Mouse (Mus musculus) activated CD4-positive, CD25-positive, alpha-beta regulatory T cell, adult 9 weeks (primary cell): ENCODE measurements around the gene Hpcal4. TPM values are rescaled to one million over a fixed set of nuclear protein-coding genes. Genes with fewer than 3 reads are reported as not detected.

Experiments
- polyA plus RNA-seq: library from polyadenylated mRNA; unstranded; fragments of 100-300 nt; shearing (Covaris generic); gene quantifications from one replicate; pipeline ENCODE4 v1.2.1, GENCODE M21; 2017

Gene Hpcal4
- not detected for polyA plus RNA-seq

DNA sequence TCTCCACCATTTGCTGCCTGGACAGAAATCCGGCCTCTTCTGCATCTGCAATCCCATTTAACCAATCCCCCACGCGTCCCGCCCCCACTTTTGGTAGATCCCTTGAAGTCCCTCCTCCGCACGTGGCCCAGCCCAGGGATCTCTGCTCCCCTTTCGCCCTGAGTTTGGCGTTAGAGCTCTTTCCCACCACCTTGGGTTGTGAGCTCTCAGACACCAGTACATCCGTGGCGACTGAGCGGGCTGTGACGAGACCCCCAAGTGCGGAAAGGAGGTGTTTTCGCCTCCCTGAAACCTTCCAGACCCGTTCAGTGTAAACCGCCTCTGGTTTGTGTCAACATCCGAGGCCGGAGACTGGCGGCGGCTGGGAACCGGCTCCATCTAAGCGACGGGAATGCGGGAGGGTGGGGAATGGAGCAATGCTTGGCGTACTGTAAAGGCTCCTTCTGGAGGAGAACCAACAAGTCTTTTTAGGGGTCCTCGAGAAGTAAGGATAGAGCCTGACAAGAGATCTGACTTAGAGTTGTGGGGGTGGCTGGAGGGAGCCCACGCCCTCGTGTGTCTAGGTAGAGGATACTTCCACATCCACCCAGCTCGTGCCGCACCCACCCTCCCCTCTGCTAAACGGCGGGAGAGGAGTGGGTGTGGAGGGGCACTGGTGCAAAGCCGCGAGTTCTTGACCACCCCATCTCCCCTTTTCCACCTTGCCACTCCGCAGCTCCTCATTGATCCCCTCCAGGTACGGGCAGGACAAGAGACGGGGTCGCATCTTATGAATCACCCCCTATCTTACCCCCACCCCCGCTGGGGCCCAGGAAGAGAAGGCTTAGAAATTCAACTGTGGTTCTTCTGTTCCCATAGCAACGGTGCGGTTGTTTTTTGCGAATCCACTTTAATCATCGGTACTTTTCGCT, at the start of gene Hpcal4:
Hpcal4 (plus strand) TSS at position 900 of the 911 bp plus-strand sequence.

DNA sequence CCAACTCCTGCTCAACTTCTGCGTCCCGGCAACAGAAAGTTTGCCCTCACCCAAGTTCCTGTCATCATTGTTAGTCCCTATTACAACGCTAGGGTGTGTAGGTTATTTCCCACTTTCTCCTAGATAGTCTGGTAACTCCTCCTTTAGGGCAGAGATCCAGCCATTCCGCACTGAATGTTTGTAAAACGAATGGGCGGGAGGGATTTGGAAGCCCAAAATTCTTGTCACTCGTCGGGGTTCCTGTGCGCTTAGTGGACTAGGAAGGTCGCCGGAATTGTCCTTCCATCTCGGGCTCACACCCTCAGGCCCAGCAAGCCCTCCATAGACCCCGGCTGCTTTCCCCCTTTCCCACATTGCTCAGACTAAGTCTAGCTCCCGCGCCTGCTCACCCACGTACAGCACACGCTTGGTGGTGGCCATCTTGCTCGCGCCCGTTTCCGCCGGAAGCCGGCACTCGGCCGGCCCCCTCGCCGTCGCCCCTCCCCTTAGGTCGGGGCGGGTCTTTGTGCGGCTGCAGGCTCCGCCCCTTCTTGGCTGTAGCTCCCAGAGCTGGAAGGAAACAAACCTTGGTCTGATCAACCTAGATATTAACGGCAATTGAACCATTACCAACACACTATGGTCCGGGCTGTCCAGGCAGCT, 43.4 kb upstream of the Hpcal4 start, which contains the start of gene Ppie:
Ppie (minus strand) TSS at position 439 of the 642 bp plus-strand sequence.

DNA sequence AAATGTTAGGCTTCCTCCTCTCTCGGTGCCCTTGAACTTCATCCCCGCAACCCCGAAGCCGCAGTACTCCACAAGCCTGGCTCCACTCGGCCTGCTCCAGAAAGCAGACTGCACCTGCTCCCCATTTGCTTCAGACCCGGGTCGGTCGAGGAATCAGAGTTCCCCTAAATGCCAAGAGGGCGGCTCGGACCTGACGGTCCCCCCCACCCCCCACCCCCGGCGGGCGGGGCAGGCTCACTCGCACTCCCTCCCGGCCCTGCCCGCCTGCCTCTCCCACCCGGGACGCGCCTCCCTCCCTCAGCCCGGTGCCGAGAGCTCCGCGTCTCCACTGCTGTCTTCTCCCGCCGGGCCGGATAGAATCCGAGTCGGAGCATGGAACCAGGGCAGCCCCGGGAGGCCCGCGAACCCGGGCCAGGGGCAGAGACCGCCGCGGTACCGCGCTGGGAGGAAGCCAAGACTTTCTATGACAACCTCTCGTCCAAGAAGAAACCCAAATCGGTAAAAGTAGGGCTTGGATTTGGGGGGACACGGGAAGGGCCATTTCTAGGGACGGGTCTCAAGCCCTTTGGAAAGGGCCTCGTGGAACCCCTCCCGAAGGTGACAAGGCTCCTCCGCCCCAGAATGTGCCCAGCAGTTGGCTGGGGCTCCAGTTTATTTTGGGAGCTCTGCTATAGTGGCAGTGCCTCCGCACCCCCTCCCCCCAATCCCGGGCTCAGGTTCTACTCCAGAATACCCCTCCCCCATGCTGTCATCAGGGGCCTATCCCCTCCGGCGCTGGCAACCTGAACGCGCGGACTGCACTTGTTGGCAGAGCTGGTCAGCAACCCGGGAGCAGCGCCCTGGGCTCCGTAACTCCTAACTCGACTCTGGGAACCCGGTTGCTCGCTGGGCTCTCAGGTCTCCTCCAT, 18.4 kb downstream of the Hpcal4 start, which contains the start of gene Nt5c1a:
Nt5c1a (plus strand) TSS at position 319 of the 908 bp plus-strand sequence.

DNA sequence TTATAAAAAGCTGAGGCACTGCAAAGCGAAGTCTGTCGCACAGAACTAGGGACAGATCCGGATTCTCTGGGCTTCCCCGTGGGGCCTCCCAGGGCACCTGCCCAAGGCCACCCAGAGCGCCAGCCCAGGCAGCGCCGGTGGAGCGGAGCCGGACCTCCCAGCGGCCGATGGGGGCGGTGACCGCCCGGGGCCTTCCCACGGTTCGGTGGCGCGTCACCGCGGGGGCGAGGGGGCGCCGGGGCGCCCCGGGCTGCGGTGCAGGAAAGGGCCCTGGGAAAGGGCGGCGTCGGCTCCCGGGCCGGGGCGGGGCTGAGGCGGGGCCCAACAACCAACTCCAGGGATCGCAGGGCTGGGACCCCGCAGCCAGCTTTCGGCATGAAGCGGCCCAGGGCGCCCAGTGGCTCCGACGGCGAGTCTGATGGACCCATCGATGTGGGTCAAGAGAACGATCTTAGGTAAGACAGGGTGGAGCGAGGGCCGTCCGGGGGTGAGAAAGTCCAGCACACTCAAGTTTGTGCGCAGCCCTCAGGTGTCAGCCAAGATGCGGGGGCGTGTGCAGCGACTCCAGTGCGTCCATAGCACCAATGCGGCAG, 50.6 kb downstream of the Hpcal4 start, which contains the start of gene Heyl:
Heyl (plus strand) TSS at position 65 of the 593 bp plus-strand sequence.

Other genes with a start within 250 kb of the Hpcal4 start
- 4.0 TPM for gene Mfsd2a, start 222.0 kb upstream of the Hpcal4 start, polyA plus RNA-seq
- gene Mycl, start 187.6 kb upstream of the Hpcal4 start, polyA plus RNA-seq, result not detected
- gene Trit1, start 166.6 kb upstream of the Hpcal4 start, polyA plus RNA-seq, result 26.3 TPM
- gene Bmp8b, start 78.1 kb upstream of the Hpcal4 start, polyA plus RNA-seq, result 0.15 TPM
- not detected for gene Oxct2b, start 67.0 kb upstream of the Hpcal4 start, polyA plus RNA-seq
- 96.6 TPM for gene Ppie, start 43.3 kb upstream of the Hpcal4 start, polyA plus RNA-seq
- gene Nt5c1a, start 18.3 kb downstream of the Hpcal4 start, polyA plus RNA-seq, result not detected
- gene Heyl, start 50.3 kb downstream of the Hpcal4 start, polyA plus RNA-seq, result 0.12 TPM
- gene Pabpc4, start 79.1 kb downstream of the Hpcal4 start, polyA plus RNA-seq, result 7.2 TPM
- not detected for gene Oxct2a, start 140.4 kb downstream of the Hpcal4 start, polyA plus RNA-seq
- gene Bmp8a, start 160.0 kb downstream of the Hpcal4 start, polyA plus RNA-seq, result not detected